Mouse (Mus musculus) adipose tissue, adult 10 weeks (tissue): ENCODE data around the gene Gm14139. TPM values are rescaled to one million over a fixed set of nuclear protein-coding genes. Genes with fewer than 3 reads are reported as not detected.

Source experiments
- polyA plus RNA-seq: library from polyadenylated mRNA; stranded (reverse); fragments of 350-450 nt; fragmentation: Illumina TruSeq; extraction: RNeasy Lipid Tissue Mini Kit (QIAGEN cat#74804); gene quantifications from one replicate; pipeline ENCODE4 v1.2.3, GENCODE M21; 2014; ENCODE audit warnings: low read depth, low replicate concordance

The Gm14139 gene
- polyA plus RNA-seq, result not detected

DNA sequence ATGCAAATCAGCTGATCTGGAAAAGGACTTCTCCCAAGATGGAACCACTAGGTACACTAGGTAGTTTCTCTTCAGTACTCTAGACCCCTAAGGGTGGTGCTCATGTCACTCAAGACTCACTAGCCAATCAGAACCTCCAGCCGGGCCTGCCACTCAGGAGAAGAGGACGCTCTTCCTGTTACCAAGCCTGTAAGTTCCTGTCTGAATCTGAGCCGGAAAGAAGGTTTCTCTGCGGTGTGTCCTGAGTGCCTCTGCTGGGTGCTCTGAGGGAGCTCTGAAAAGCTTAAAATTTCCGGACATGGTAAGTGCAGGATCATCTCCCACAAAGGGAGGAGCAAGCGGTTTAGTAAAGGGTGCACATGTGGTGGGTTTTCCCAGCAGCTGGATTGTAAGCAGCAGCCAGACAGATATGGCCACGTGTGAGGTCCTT, at the start of gene Gm14139:
Gm14139 (plus strand) TSS at position 186 of the 430 bp plus-strand sequence.

DNA sequence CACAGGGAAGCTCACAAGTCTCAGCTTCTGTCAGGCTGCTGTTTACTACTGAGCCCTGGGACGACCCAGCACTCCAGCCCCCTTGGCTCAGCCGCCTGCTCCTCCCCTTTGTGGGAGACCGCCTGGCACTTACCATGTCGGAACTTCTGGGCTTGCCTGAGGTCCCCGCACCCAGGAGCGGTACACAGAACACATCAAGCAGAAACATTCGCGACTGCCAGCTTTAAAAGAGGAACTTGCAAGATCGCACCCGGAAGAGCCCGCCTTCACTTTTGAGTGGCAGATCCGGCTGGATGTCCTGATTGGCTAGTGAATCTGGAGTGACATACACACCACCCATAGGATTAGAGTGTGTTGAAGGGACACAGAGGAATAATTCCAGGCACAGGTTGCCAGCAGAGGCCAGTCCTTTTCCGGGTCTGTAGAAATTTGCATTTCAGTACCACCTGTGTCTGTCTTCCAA, 45.1 kb upstream of the Gm14139 start, which contains the start of gene Zfp120:
Zfp120 (minus strand) TSS at position 274 of the 463 bp plus-strand sequence.

GRCm38 (mm10) chr2:150179579-150179978, 2.0 kb upstream of the Gm14139 start, which contains the start of gene Gm10770:
Gene Gm10770 (minus strand): TSS chr2:150179679.

DNA sequence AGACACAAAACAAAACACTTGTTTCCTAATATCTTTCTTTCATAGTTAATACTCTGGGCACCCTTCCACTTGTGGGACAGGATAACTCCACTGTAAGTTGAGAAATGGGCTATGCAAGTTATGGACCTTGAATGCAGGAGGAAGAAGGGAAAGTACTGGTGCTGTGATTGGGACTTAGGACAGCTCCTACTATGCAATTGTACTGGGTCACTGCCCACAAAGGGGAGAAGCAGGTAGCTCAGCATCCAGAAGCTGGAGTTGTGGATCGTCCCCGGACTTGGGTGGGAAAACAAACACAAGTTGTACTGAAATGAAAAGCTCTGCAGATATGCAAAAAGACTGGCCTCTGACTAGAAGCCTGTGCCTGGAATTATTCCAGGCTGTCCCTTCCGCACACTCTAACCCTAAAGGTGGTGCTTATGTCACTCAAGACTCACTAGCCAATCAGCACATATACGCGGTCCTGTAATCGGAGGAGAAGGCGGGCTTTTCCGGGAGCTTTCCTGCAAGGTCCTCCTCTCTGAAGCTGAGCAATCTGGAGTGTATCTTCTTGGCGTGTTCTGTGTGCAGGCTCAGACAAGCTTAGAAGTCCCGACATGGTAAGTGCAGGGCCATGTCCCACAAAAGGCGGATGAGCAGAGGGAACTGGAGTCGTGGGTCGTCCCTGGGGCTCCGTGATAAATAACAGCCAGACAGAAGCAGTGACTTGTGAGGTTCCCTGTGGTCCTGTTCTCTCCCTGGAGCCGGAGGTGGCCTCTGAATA, 36.2 kb downstream of the Gm14139 start, which contains the start of gene Zfp937:
Zfp937 (plus strand) TSS at position 474 of the 763 bp plus-strand sequence.

Other genes with a start within 250 kb of the Gm14139 start
- 8.8 TPM for gene Zfp120, start 45.0 kb upstream of the Gm14139 start, polyA plus RNA-seq
- gene Gm10770, start 2.1 kb upstream of the Gm14139 start, polyA plus RNA-seq, result not detected
- gene Zfp937, start 36.3 kb downstream of the Gm14139 start, polyA plus RNA-seq, result 3.0 TPM
- 4.0 TPM for gene Gm21994, start 73.8 kb downstream of the Gm14139 start, polyA plus RNA-seq
- gene Gm14124, start 75.8 kb downstream of the Gm14139 start, polyA plus RNA-seq, result not detected
- gene Gm10130, start 141.9 kb downstream of the Gm14139 start, polyA plus RNA-seq, result 2.1 TPM
- gene 3300002I08Rik, start 181.0 kb downstream of the Gm14139 start, polyA plus RNA-seq, result 2.9 TPM